Mouse (Mus musculus) MEL (cell line): Measurements from ENCODE around the gene Lyz1. TPM values are rescaled to one million over a fixed set of nuclear protein-coding genes. Genes with fewer than 3 reads are reported as not detected.
"Not testable (repeated sequence)": the region's sequence is repeated elsewhere in the genome, so short reads cannot be mapped to it uniquely, and the experiment has no call there.

Source experiments
- DNase-seq: peaks from one replicate; pipeline ENCODE4 v3.0.0; 2011; ENCODE audit warnings: low read depth, low spot score
- H3K27ac ChIP-seq: 2 replicates; pipeline ENCODE4 v1.5.1; 2012; ENCODE audit warnings: low read depth, mild to moderate bottlenecking, control low read depth, low read length, moderate library complexity; ENCODE audit not compliant: control insufficient read depth
- H3K27me3 ChIP-seq, 2 experiments: fragments of 150-350 bp in 1 of 2; sonication (generic) in 1 of 2; 2 replicates each; pipeline ENCODE4 v1.6.1; 2012; ENCODE audit warnings: low read length in 2 of 2, mild to moderate bottlenecking in 2 of 2, improper control_type of control experiment in 1 of 2, moderate library complexity in 1 of 2; ENCODE audit not compliant: insufficient read depth in 2 of 2, control insufficient read depth in 1 of 2
- H3K36me3 ChIP-seq, 2 experiments: 2 replicates each; pipeline ENCODE4 v1.6.1; 2012 to 2014; ENCODE audit warnings: low read length in 2 of 2, improper control_type of control experiment in 1 of 2, inconsistent platforms in 1 of 2, mild to moderate bottlenecking in 1 of 2; ENCODE audit not compliant: insufficient read depth in 2 of 2, control insufficient read depth in 1 of 2
- H3K4me1 ChIP-seq, 2 experiments: fragments of 150-350 bp in 1 of 2; sonication (generic) in 1 of 2; 2 replicates each; pipeline ENCODE4 v1.6.1; 2012; ENCODE audit warnings: low read length in 2 of 2, improper control_type of control experiment in 1 of 2, mild to moderate bottlenecking in 1 of 2; ENCODE audit not compliant: insufficient read depth in 2 of 2, control insufficient read depth in 1 of 2
- H3K4me3 ChIP-seq, 2 experiments: fragments of 150-350 bp in 1 of 2; sonication (generic) in 1 of 2; 2 replicates each; pipeline ENCODE4 v1.5.1; 2012; ENCODE audit warnings: low read depth in 2 of 2, low read length in 2 of 2, mild to moderate bottlenecking in 2 of 2, moderate library complexity in 2 of 2, control low read depth in 1 of 2, improper control_type of control experiment in 1 of 2; ENCODE audit not compliant: control insufficient read depth in 1 of 2, insufficient read depth in 1 of 2
- H3K79me2 ChIP-seq: 2 replicates; pipeline ENCODE4 v1.6.1; 2012; ENCODE audit warnings: mild to moderate bottlenecking, low read length, moderate library complexity; ENCODE audit not compliant: control insufficient read depth, poor library complexity, insufficient read depth
- H3K9ac ChIP-seq: 2 replicates; pipeline ENCODE4 v1.6.1; 2012; ENCODE audit warnings: low read depth, mild to moderate bottlenecking, control low read depth, low read length, moderate library complexity; ENCODE audit not compliant: control insufficient read depth, poor library complexity, severe bottlenecking
- H3K9me3 ChIP-seq: fragments of 150-350 bp; sonication (generic); replicated peaks from 2 replicates; pipeline ENCODE4 v1.6.1; 2012; ENCODE audit warnings: mild to moderate bottlenecking, low read length, improper control_type of control experiment, moderate library complexity; ENCODE audit not compliant: insufficient read depth
- CTCF ChIP-seq, 3 experiments: IDR thresholded peaks in 2 of 3; conservative IDR thresholded peaks in 1 of 3; 2 replicates each; pipeline ENCODE4 v1.5.1; 2011 to 2012; ENCODE audit warnings: low read length in 3 of 3, low read depth in 2 of 3, mild to moderate bottlenecking in 2 of 3, improper control_type of control experiment in 1 of 3, inconsistent platforms in 1 of 3, mixed read lengths in 1 of 3, moderate library complexity in 1 of 3; ENCODE audit not compliant: control insufficient read depth in 1 of 3, insufficient read depth in 1 of 3, poor library complexity in 1 of 3, severe bottlenecking in 1 of 3
- E2F4 ChIP-seq: IDR thresholded peaks from 2 replicates; pipeline ENCODE4 v1.6.1; 2011; ENCODE audit warnings: low read depth, low read length, improper control_type of control experiment, borderline replicate concordance
- HCFC1 ChIP-seq: IDR thresholded peaks from 2 replicates; pipeline ENCODE4 v1.6.1; 2012; ENCODE audit warnings: low read depth, mild to moderate bottlenecking, inconsistent platforms, low read length, improper control_type of control experiment, moderate library complexity
- POLR2A ChIP-seq, 2 experiments: IDR thresholded peaks; 2 replicates each; pipeline ENCODE4 v1.6.1; 2011 to 2012; ENCODE audit warnings: low read length in 2 of 2, mild to moderate bottlenecking in 2 of 2, control low read depth in 1 of 2, improper control_type of control experiment in 1 of 2, low read depth in 1 of 2, moderate library complexity in 1 of 2; ENCODE audit not compliant: control insufficient read depth in 1 of 2, insufficient read depth in 1 of 2, poor library complexity in 1 of 2
- POLR2AphosphoS2 ChIP-seq: IDR thresholded peaks from 2 replicates; pipeline ENCODE4 v1.6.1; 2011; ENCODE audit warnings: low read length, improper control_type of control experiment
- RAD21 ChIP-seq: IDR thresholded peaks from 2 replicates; pipeline ENCODE4 v1.6.1; 2011; ENCODE audit warnings: mild to moderate bottlenecking, low read depth, low read length, improper control_type of control experiment
- SMC3 ChIP-seq: IDR thresholded peaks from 2 replicates; pipeline ENCODE4 v1.6.1; 2011; ENCODE audit warnings: low read depth, low read length, improper control_type of control experiment
- TCF12 ChIP-seq: IDR thresholded peaks from 2 replicates; pipeline ENCODE4 v1.6.1; 2014; ENCODE audit warnings: low read depth, mild to moderate bottlenecking, inconsistent platforms, low read length, improper control_type of control experiment, moderate library complexity
- ZC3H11A ChIP-seq: IDR thresholded peaks from 2 replicates; pipeline ENCODE4 v1.6.1; 2012; ENCODE audit warnings: low read depth, mild to moderate bottlenecking, inconsistent platforms, low read length, improper control_type of control experiment
- ZNF384 ChIP-seq: IDR thresholded peaks from 2 replicates; pipeline ENCODE4 v1.6.1; 2012; ENCODE audit warnings: low read depth, mild to moderate bottlenecking, inconsistent platforms, low read length, improper control_type of control experiment
- polyA plus RNA-seq, 2 experiments: library from polyadenylated mRNA; stranded (reverse) in 1 of 2; unstranded in 1 of 2; fragments of >175 nt in 1 of 2; fragments of >200 nt in 1 of 2; gene quantifications; 2 replicates each; pipeline versions ENCODE4 v1.2.1 to v1.2.4; 2012; ENCODE audit warnings: low replicate concordance in 2 of 2, low read depth in 1 of 2; ENCODE audit not compliant: insufficient read length in 2 of 2, insufficient read depth in 1 of 2, missing spikeins in 1 of 2
- total RNA-seq: library from RNA; depleted of rRNA; stranded (reverse); fragments of 300-350 nt; gene quantifications from 2 replicates; pipeline ENCODE4 v1.2.3, GENCODE M21; 2012

The Lyz1 gene
- total and polyA plus RNA-seq, 3 experiments, result not detected

- H3K4me1 ChIP-seq, result no peaks in the 10 kb centered on the region
- H3K4me3 ChIP-seq, result peak overlapping the region; percentile 16 to 28; a peak in 3 of 4 replicates
- peak; percentile 64 for DNase-seq
- H3K9ac ChIP-seq, result no peak overlapping the region
- TF ChIP-seq TCF12, result no peak
- TF ChIP-seq ZNF384, result no peak
- peak; percentile 49; the same call in 1 of the 2 replicates for TF ChIP-seq HCFC1
- TF ChIP-seq RAD21, result no peak
- TF ChIP-seq POLR2A (IDR thresholded peaks at IDR 0.05; ENCODE audit: control insufficient read depth in 1 of 2, insufficient read depth in 1 of 2, low read depth in 1 of 2, low read length in 2 of 2, poor library complexity in 1 of 2), result peak in 1 of 2 experiments; percentile 23; a peak in 1 of 4 replicates
- no peaks in the 10 kb centered on the region for H3K9me3 ChIP-seq
- H3K27me3 ChIP-seq, result peaks cover 2 to 3% of the 10 kb centered on the region in 2 experiments; a peak in 3 of 4 replicates
- no peaks in the 10 kb centered on the region for H3K79me2 ChIP-seq
- H3K27ac ChIP-seq, result no peak overlapping the region
- H3K36me3 ChIP-seq, result no peaks in the 10 kb centered on the region
Measured at GRCm38 (mm10) chr10:117275681-117276369, 16.8 kb downstream of the Lyz1 start.

DNA sequence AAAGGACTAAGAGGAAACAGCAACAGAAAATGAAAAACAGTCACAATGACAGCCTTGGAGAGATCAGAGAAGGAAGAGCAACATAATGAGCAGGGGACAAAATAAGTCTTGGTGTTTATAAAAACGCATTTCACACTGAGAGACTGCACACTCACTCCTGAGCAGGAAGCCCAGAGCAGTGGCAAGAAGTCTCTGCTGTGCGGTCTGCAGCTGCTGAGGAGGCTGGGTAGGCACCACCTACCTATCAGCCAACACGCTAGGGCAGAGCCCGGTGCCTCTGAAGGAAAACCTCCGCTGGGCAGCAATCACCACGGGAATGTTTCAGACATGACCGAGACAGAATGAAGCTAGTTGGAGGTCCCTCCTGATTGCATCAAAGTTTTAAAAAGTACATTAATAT, 18.0 kb downstream of the Lyz1 start:
- not testable (repeated sequence) for H3K9me3 ChIP-seq, H3K27me3 ChIP-seq, H3K27ac ChIP-seq

GRCm38 (mm10) chr10:117272023-117272422, 20.6 kb downstream of the Lyz1 start:
- Histone ChIP-seq H3K27ac (no peak overlapping the region), H3K4me3 (no peak overlapping the region), H3K9me3 (no peaks in the 10 kb centered on the region), H3K9ac (no peak overlapping the region), H3K79me2 (no peaks in the 10 kb centered on the region), H3K27me3 (no peaks in the 10 kb centered on the region; a peak in 1 of 4 replicates), H3K4me1 (no peaks in the 10 kb centered on the region)
- TF ChIP-seq RAD21 (peak; percentile 68), ZC3H11A (peak; percentile 46), E2F4 (no peak), POLR2AphosphoS2 (no peak), CTCF (IDR thresholded peaks at IDR 0.05 in 2 of 3, conservative IDR thresholded peaks at IDR 0.05 in 1 of 3; ENCODE audit: control insufficient read depth in 1 of 3, insufficient read depth in 1 of 3, low read depth in 2 of 3, low read length in 3 of 3, poor library complexity in 1 of 3, severe bottlenecking in 1 of 3) (peak in 2 of 3 experiments; percentile 18 to 57; a peak in 2 of 6 replicates), SMC3 (peak; percentile 71)
- TF ChIP-seq, all 39 proteins: peak for 4
- peak; percentile 38 for DNase-seq
- H3K36me3 ChIP-seq, result no peaks in the 10 kb centered on the region

More for the DNA sequence above, 18.0 kb downstream of the Lyz1 start:
- H3K79me2 ChIP-seq, H3K4me3 ChIP-seq, H3K4me1 ChIP-seq, H3K9ac ChIP-seq, H3K36me3 ChIP-seq, DNase-seq: not testable (repeated sequence)
